Mouse (Mus musculus): ENCODE measurements at regions not wholly inside any gene's neighbourhood (a gene's known extent, or its start where the extent isn't known, plus 50 kb on each side); places are given as distances from the start of the nearest gene placed in this dataset.

DNA sequence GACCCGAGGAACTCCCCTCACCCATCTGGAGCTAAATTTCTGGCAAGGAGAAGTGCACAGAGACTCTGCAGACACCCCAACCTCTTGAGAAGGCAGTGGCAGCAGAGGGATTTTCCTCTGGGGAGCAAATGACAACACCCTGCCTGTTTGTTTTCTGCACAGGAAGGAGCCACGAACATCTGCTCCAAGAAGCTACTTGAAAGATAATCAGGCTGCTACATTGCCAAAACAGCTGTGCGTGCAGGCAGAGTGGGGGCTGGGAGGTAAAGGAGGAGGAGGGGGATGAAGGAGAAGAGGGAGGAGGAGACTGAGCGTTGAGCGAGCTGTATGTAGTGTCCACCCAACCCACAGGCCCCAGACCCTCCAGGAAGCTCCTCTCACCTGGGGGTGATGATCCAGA lies 149.0 kb downstream of the Rplp1 start:
- no peak for DNase-seq (ENCODE audit: low spot score in 2 of 2)

DNA sequence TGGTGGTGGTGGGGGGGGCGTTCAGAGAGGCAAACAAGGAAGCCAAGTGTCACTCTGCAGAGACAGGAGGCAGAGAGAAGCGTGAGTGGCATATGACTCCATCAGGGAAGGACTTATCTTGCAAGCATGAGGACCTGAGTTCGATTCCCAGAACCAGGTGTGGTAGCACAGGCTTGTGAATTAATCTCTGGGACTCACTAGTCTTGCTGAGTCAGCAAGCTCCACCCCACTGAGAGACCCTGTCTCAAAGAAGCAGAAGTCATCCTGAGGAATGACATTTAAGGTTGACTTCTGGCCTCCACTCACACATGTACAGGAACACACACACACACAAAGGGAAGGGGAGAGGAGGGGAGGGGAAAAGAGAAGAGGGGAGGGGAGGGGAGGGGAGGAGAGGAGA lies 156.5 kb downstream of the Rplp1 start:
- DNase-seq (ENCODE audit: low spot score in 2 of 2): no peak

DNA sequence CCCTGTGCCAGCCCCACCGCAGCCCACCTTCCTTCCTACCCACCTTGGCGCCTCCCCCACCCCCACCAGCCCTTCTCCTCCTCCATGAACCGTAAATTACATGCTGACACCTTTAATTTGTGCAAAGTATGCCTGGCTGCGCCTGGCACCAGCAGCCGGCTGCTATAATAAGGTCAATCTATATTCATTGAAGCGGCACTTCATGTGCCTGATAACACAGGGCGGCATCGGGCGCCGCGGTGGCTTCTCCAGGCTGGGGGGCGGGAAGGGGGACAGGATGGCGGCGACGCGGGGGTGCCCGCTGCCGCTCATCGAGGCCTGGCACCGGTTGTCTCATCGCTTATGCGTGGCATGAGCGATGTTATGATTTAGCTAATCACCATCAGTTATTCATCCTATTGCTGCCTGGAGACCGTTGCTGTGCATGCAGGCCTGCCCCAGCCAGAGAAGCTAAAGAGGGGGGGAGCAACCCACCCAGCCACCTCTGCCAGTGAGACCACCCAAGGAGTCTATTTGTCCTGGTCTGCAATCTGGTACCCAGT lies 157.5 kb downstream of the Rplp1 start:
- DNase-seq (ENCODE audit: low spot score in 2 of 2): no peak

DNA sequence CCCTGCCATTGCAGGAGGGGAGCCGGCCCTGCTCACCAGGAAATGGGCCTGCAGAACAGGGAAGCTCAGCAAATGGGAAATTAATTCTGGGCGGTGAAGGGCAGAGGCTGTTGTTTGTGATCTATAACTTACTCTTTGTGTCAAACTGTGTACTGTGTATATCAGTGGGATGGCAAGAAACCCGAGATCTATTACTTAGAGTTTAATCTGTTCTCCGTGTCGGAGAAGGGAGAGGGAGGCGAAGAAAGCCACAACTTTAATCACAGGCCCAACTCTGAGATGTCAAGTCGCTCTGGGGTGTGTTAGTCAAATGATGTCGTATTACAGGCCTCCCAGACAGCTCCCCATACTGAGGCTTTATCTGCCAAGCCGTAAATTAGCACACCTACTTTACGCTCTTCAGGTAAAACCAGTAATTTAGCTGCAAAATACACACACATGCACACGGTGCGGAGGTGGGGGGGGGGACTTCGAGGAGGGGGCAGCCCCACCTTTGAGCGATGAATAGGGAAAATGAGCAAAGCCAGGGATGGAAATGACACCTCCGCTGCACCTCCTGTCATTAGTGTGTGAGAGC lies 158.0 kb downstream of the Rplp1 start:
- no peak for DNase-seq (ENCODE audit: low spot score in 2 of 2)

DNA sequence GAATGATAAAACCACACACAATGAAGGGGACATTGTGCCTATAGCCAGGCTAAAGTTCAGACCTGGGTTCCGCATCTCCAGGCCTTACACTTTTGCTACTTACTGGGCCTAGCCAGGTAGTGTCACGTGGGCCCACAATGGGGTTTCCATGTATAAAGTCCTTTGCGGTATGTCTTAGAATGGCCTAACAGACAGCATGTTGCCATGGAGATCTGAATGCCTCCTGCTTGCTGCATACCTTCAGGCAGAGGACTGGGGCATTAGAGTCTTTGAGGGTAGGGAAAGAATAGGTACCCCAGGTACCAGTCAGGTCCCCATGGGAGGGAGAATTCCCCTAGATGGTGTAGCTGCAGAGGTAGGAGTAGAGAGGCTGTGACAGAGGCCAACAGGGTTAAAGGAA lies 159.0 kb downstream of the Rplp1 start:
- no peak for DNase-seq (ENCODE audit: low spot score in 2 of 2)

DNA sequence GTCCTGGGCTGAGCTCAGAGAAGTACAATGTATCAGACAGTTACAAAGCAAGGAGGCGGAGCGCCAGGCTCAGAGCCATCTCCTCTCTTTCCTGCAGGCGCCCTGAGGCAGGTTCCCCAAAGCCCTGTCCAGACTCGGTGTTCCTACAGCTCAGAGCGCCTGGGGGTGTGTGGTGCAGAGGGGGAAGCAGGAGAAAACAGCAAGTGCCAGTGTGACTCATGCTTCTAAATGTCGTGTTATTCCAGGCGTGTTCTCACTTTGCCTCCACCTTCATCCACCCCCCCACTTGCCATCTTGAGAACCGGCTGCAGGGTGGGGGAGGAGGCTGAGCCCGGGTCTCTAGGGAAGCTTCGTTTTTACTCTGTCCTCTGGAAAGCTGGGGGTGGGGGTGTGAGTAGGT lies 160.5 kb downstream of the Rplp1 start:
- no peak for DNase-seq (ENCODE audit: low spot score in 2 of 2)

DNA sequence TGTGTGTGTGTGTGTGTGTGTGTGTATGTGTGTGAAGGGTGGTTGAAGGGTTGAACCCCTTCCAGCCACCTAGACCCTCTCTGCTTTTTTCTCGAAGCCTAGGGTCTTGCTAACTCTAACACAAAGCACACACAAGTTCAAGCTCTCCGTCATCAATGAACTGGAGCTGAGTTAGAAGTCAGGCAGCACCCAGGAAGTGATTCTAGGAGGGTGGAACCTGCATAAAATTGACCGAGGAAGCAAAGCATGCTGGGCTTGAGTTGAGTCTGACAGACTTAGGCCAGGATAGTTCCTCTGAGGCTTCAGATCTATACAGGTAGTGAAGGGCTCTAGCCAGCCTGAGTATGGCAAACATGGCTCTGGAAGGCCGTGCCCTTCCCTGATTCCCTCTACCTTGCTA lies 165.1 kb downstream of the Rplp1 start:
- DNase-seq (ENCODE audit: low spot score in 2 of 2): no peak

DNA sequence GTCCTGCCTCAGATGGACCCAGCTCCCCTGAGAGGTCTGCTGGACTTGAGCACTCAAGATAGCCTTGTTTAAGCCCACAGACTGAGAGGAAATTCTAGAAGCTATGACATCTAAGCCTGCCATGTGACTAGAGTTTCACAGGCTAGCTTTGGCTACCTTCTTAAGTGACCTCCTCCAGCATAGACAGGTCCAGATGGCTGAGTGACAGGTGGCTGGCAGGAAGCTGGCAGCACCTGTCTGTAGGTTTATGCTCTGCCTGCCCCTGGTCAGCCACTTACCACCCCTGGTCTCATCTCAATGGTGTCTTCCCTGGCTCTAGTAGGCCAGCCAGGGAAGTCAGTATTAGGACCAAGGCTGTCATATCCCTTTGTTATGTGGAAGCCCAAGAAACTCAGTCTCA lies 165.9 kb downstream of the Rplp1 start:
- no peak for DNase-seq (ENCODE audit: low spot score in 2 of 2)

DNA sequence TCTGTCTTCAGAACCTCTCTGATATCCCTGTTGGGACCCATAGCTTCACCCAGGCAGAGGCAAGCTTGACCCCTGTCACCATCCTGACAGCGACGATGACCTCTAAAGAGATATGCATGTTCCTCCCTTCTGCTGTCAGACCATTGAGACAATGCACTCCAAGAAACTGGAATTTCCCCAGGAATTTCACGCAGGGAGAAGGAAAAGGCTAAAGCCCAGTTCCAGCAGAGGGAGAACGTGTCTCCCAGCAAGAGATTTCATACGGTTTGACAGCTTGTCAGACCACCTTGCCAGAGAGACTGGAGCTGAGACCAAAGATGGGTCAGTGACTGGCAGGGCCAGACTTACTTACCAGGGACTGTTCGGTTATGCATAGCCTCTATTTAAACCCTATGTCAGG lies 167.9 kb downstream of the Rplp1 start:
- no peak for DNase-seq (ENCODE audit: low spot score in 2 of 2)

DNA sequence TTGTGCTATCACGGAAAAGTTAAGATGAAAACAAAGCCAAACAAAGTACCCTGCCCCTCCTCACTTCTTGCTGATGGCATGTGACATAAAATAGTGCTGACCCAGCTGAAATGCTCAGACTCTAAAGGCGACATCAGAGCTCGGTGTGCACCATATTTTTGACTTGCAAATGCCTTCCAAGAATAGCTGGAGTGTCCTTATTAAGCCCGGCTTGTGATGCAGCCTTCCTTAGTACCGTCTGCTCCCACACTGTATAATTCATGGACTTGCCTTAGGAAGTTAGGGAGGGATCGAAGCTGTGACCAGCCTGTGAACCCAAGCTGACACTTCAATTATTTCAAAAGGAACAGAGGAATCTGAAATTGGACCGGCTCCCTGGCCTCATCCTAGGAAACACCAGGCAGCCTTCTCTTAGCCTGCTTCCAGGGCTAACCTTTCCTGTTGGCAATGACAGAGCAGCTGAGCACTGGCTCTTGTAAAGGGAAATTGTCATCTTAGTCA lies 169.0 kb downstream of the Rplp1 start:
- DNase-seq (ENCODE audit: low spot score in 2 of 2): no peak

DNA sequence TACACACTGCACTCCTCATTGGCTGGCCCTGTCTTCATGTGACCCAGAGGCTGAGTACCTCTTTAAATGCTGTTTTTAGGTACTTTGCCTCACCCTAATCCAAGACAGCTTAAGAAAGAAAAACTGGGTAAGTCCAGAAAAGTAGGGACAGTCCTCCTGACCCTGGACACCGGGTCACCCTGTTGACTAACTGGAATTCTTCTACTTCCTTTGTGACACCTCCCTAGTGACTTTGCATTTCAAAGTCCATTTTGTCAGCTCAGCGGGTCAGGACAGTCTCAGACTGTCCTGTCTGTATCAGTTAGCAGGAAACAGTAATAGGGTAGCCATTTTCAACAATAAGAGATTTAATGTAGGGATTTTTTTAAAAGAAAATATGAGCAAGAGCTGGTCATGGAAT lies 180.8 kb downstream of the Rplp1 start:
- no peak for DNase-seq (ENCODE audit: low spot score in 2 of 2)

DNA sequence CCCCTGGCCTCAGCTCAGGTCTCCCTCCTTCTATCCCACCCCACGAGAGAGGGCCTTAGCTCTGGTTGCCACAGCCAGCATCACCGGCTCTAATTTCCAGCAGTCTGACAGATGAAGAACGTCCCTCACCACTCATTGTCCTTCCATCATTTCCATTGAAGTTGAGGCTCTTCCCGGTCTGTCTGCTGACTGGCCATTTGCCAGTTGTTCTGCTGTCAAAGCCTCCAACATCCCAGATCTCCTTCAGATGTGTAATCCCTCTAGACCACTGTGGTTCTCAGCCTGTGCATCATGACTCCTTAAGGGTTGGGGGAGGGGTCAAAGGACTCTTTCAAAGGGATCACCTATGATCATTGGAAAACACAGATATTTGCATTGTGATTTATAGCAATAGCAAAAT lies 181.6 kb downstream of the Rplp1 start:
- no peak for DNase-seq (ENCODE audit: low spot score in 2 of 2)

DNA sequence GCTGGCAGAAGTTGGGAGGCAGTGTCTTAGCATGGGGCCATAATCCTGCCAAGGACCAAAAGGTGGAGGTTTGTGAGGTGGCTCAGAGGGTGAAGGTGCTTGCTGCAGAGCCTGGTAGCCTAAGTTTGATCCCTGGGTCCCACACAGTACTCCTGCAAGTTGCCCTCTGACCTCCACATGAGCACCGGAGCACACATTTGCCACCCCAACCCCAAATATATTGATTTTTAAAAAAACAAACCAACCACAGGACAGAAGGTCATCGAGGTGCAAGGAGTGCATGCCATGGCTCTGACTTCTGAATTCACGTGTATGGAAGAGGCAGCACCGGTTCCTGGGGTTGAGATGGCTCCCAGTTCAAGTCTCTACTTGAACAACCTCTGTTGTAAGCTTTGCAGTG lies 186.2 kb downstream of the Rplp1 start:
- DNase-seq (ENCODE audit: low spot score in 2 of 2): no peak

DNA sequence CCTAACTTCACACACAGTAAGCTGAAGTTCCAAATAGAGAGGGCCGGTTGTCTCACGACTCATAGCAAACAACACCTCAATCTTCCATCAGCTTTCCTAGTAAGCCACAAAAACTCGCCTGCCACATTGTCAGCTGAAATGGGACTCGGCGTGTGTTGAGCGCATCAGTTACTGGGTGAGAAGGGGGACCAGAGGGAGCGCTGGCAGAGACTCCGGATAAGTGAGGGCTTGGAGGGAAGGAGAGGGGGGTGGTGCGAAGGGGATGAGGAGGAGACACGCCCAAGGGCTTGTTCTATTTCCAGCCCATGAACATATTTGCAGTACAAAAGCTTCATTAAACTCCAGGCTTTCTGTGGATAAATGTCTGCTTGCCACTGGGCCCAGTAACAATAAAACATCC lies 186.7 kb downstream of the Rplp1 start:
- DNase-seq (ENCODE audit: low spot score in 2 of 2): no peak

DNA sequence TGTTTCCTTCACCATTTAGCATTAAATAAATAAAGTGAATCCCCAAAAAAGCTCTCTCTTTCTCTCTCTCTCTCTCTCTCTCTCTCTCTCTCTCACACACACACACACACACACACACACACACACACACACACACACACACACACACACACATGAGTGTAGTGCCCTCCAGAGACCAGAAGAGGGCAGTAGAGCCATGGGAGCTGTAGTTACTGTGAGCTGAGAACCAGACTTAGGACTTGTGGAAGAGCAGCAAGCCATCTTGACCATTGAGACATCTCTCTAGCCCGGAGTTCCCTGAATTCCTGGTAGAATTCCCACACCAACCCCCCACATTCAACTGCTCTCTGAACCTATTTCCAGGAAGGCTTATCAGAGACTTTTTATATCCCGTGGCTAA lies 190.3 kb downstream of the Rplp1 start:
- no peak for DNase-seq (ENCODE audit: low spot score in 2 of 2)

DNA sequence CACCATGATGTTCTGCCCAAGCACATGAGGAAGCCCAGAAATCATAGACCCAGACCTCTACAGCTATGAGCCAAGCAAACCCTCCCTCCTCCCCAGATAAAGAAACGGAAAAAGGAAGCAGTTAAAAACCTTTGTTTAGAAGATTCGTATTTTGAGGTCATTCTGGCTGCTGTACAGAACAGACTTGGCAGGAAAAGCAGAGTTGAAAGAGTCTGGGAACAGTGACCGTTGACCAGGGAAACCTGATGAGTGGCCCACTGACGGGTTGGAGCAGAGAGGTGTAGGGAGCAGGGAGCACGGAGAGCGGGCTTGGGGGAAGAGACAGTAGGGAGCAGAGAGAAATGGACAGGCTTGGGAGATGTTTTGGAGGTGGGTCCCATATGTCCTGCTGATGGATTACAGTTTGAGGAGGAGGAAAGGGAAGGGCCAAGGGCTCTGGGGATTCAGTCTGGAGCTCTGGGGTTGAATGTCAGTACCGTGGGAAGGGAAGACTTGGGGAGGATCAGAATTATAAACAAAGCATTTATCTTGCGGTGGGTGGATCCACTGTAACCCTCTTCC lies 191.2 kb downstream of the Rplp1 start:
- no peak for DNase-seq (ENCODE audit: low spot score in 2 of 2)

DNA sequence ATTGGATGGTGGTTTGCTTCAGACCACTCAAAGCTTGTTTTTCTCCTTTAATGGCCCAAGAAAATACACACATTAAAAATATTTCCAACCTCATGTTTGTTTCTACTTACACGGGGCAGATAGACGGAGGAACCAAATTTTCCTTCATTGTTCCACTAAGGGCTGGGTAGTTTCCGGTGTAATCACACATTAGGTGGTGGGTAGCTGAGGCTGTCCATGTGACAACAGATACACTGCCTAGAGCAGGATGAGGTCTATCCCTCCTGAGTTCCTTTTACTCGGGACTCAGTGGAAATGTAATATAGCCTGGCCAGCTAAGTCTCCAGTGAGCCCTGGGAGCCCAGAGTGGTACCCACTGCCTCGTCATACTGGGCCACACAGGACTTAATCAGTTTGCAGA lies 192.5 kb downstream of the Rplp1 start:
- no peak for DNase-seq (ENCODE audit: low spot score in 2 of 2)

DNA sequence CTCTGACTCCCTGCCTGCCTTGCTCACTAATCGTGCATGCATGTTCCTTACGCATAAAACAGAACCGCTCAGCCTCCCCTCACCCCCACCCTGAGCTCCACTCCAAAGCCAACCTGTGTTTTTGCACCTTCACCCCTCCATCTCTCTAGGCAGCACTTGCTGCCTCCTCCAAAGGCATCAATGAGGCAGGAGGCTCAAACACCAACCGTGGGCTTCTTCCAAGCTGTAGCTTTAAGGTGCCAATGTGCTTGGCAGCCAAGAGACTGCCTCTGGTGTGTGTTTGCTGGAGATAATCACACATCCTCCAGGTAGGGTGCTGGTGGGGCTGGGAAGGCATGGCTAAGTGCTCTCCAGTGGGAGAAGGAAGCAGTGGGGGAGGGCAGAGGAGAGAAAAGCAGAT lies 193.3 kb downstream of the Rplp1 start:
- no peak for DNase-seq (ENCODE audit: low spot score in 2 of 2)

DNA sequence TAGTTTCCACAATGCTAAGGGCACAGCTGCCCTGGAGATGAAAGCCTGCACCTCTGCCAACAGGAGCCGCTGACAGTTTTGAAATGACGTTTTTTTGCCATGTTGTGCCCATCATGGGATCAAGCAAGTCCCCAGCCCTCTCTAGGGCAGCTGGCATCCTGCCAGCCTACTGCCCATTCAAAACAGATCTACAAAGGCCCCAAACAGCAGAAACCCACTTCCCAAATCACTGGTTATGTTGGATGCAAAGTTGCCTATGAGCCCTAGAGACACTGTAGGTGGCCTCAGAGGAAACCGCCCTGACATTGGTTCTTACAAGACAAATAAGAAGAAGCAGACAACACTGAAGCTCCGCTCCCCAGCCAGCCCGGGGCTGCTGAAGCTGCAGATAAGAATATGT lies 194.1 kb downstream of the Rplp1 start:
- DNase-seq (ENCODE audit: low spot score in 2 of 2): no peak

DNA sequence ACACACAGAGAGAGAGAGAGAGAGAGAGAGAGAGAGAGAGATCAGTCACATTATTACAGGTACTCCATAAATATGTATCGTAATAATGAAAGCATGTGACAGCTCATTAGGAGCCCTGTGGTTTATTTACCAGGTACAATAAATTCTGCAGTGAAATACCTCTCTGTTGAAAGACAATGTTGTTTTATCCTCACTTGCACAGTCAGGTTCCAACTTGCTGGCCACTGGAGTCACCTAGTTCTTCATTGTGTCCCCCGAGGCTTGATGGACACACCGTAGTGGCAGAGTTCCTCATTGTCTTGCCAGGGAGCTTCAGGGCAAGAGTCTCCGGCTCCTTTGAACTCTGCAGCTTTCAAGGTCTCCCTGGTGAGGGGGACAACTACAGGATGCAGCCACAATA lies 197.6 kb downstream of the Rplp1 start:
- no peak for DNase-seq (ENCODE audit: low spot score in 2 of 2)

DNA sequence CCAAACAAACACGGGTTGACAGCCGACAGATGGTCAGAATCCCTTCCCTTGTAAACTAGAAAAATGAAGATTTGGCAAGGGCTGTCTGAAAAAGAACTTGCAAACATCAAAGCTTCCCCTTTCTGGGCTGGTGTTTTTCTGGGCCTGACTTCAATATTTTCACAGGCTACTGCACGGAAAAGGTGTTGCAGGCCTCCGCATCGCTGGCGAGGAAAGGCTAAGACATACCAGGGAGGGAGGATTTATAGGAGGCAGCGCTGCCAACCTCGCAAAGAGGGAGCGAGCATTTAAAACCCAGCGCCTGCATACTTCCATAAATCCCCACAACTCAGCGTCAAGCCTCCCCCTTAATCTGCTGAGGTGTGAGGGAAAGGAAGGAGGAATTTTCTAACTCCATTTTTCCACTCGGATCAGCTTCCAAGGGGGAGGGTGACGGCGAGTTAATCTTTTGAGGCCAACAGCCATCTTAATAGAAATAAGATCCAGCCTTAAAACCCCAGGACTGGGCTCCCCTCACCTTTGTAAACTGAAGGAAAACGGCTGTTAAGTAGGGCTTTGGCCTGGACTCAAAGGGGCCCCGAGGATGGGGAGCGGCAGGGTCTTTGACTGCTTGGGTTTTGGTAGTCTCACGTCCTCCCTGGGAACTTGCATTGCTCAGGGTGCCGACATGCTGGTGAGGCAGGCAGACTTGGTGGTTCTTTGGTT lies 199.9 kb downstream of the Rplp1 start:
- no peak for DNase-seq (ENCODE audit: low spot score in 2 of 2)

DNA sequence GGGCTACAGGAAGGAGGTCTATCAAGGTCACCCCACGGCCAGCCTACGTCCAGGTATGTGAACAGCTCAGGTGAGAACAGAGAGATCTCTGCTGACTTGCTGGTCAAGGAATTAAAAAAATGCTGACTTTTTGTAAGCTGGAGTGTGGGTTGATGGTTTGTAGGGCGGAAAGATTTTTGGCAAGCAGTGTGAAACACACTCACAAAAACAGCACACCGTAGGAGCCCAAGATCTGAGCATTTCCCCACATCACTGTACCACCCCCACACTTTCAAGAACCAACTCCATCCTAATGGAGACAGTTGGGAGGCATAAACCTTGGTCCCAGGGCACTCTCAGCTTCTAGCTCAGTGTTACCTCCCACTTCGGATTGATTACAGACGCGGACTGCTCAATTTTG lies 200.5 kb downstream of the Rplp1 start:
- no peak for DNase-seq (ENCODE audit: low spot score in 2 of 2)

DNA sequence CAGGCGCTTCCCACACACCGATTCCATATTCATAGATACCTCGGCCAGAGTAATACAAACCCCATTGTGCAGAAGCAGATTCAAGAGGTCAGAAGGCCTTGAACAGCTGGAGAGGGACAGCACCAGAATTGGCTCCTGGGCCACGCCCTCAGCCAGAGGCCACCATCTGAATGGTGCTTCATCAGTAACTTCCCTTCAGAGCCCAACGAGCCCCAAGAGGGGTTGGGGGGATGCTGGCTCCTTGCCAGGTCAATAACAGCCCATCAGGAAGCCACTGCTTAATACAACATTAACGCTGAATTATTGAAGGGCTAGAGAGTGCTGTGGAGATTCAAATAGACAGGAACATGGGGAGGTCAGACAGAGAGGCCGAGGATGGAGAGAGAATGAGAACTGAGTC lies 203.0 kb downstream of the Rplp1 start:
- no peak for DNase-seq (ENCODE audit: low spot score in 2 of 2)
